Mouse (Mus musculus) G1E (cell line): ENCODE data around the gene Rasa3. TPM values are rescaled to one million over a fixed set of nuclear protein-coding genes. Genes with fewer than 3 reads are reported as not detected.

Source experiments
- ATAC-seq: 2 replicates; pipeline ENCODE4 v1.8.0; 2016; ENCODE audit warnings: mild to moderate bottlenecking; ENCODE audit not compliant: insufficient number of reproducible peaks, poor library complexity, low FRiP score, severe bottlenecking; ENCODE audit errors: extremely low read depth
- DNase-seq: peaks from one replicate; pipeline ENCODE4 v3.0.0; 2012; ENCODE audit warnings: low spot score
- H3K27me3 ChIP-seq: 2 replicates; pipeline ENCODE4 v1.6.1; 2012; ENCODE audit warnings: mild to moderate bottlenecking, low read length, inconsistent platforms; ENCODE audit not compliant: insufficient read depth
- H3K36me3 ChIP-seq: replicated peaks from 2 replicates; pipeline ENCODE3; 2012; ENCODE audit warnings: mild to moderate bottlenecking, inconsistent platforms
- H3K4me1 ChIP-seq: 2 replicates; pipeline ENCODE4 v1.6.1; 2012; ENCODE audit warnings: low read depth, low read length, inconsistent platforms, mixed read lengths; ENCODE audit not compliant: insufficient read depth
- H3K4me3 ChIP-seq: 2 replicates; pipeline ENCODE4 v1.5.1; 2012; ENCODE audit warnings: low read depth, mild to moderate bottlenecking, inconsistent platforms, low read length, moderate library complexity, mixed read lengths
- H3K9me3 ChIP-seq: replicated peaks from 2 replicates; pipeline ENCODE4 v1.6.1; 2012; ENCODE audit warnings: inconsistent platforms
- CTCF ChIP-seq: IDR thresholded peaks from 2 replicates; pipeline ENCODE4 v1.5.1; 2012; ENCODE audit warnings: low read depth, low read length, inconsistent platforms, mixed read lengths
- GATA1 ChIP-seq: IDR thresholded peaks from 2 replicates; pipeline ENCODE4 v1.6.1; 2012; ENCODE audit warnings: borderline replicate concordance, low read length, inconsistent platforms, mixed read lengths
- GATA2 ChIP-seq: IDR thresholded peaks from 2 replicates; pipeline ENCODE4 v1.6.1; 2012; ENCODE audit warnings: low read depth, low read length, inconsistent platforms, borderline replicate concordance
- POLR2AphosphoS5 ChIP-seq: IDR thresholded peaks from 2 replicates; pipeline ENCODE4 v1.6.1; 2012; ENCODE audit warnings: low read depth, low read length, inconsistent platforms; ENCODE audit not compliant: insufficient replicate concordance
- TAL1 ChIP-seq: conservative IDR thresholded peaks from 2 replicates; pipeline ENCODE4 v1.6.1; 2012; ENCODE audit warnings: low read depth, low read length, inconsistent platforms, mixed read lengths
- polyA plus RNA-seq: library from polyadenylated mRNA; stranded (reverse); fragments of >175 nt; gene quantifications from 2 replicates; pipeline ENCODE4 v1.2.3, GENCODE M21; 2012
- total RNA-seq, 2 experiments: library from RNA; stranded (forward) in 1 of 2; stranded (reverse) in 1 of 2; fragments of 200-1000 nt in 1 of 2; fragments of >200 nt in 1 of 2; fragmentation: Nextera tagmentation in 1 of 2; gene quantifications; 2 replicates each; pipeline ENCODE4 v1.2.3; 2014 to 2017

Gene Rasa3
- total and polyA plus RNA-seq, 3 experiments, result 0.02 to 0.11 TPM; not detected in 1

DNA sequence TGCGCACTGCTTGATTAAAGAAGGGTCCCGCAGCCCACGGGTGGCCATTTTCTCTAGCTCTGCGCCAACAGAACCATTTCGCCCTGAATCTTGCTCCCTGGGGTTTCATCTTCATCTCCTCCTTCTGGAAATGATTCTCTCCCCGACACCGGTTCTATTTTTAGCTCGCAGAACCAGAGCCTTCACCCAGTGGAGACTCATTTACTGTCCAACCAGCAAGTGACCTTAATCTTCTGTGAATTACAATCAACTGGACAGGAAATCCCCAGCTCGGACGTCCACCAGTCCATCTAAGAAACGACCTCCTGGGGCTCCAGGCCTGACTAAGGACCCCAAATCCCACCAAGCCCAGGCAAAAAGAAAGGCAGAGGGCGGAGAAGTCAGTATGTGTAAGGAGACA lies 19.9 kb downstream of the Rasa3 start:
- ATAC-seq, result no peak

GRCm38 (mm10) chr8:13655033-13655351 lies 22.4 kb downstream of the Rasa3 start:
- Histone ChIP-seq H3K4me1 (no peaks in the 10 kb centered on the region), H3K9me3 (no peaks in the 10 kb centered on the region), H3K27me3 (no peaks in the 10 kb centered on the region), H3K4me3 (no peak overlapping the region), H3K36me3 (no peaks in the 10 kb centered on the region)
- TF ChIP-seq TAL1, result no peak
- no peak for TF ChIP-seq CTCF
- no peak for DNase-seq
- no peak for ATAC-seq

More for the DNA sequence above, 19.9 kb downstream of the Rasa3 start:
- H3K4me1 ChIP-seq, result no peaks in the 10 kb centered on the region
- no peak for DNase-seq
- no peaks in the 10 kb centered on the region for H3K9me3 ChIP-seq
- H3K4me3 ChIP-seq, result no peak overlapping the region
- H3K27me3 ChIP-seq, result no peaks in the 10 kb centered on the region
- TF ChIP-seq TAL1, result no peak
- no peak for TF ChIP-seq GATA2
- no peak for TF ChIP-seq GATA1
- TF ChIP-seq CTCF, result no peak
- TF ChIP-seq POLR2AphosphoS5, result no peak
- no peaks in the 10 kb centered on the region for H3K36me3 ChIP-seq

- no peak for TF ChIP-seq CTCF
- TF ChIP-seq TAL1, result no peak
- TF ChIP-seq GATA1, result no peak
- TF ChIP-seq POLR2AphosphoS5, result no peak
- H3K4me3 ChIP-seq, result no peak overlapping the region
- no peaks in the 10 kb centered on the region for H3K27me3 ChIP-seq
- no peaks in the 10 kb centered on the region for H3K9me3 ChIP-seq
- DNase-seq, result no peak
- H3K4me1 ChIP-seq, result no peaks in the 10 kb centered on the region
- H3K36me3 ChIP-seq, result no peaks in the 10 kb centered on the region
- no peak for ATAC-seq
Measured at GRCm38 (mm10) chr8:13654350-13655032, 22.9 kb downstream of the Rasa3 start.

GRCm38 (mm10) chr8:13650541-13651191 lies 26.7 kb downstream of the Rasa3 start:
- H3K9me3 ChIP-seq, result no peaks in the 10 kb centered on the region
- no peak overlapping the region for H3K4me3 ChIP-seq
- H3K27me3 ChIP-seq, result peaks cover 4% of the 10 kb centered on the region
- ATAC-seq (no peak), DNase-seq (no peak)
- H3K36me3 ChIP-seq, result no peaks in the 10 kb centered on the region
- TF ChIP-seq GATA2, result no peak
- no peak for TF ChIP-seq TAL1
- TF ChIP-seq CTCF, result no peak
- no peak for TF ChIP-seq GATA1
- no peak for TF ChIP-seq POLR2AphosphoS5
- H3K4me1 ChIP-seq, result no peaks in the 10 kb centered on the region

- H3K36me3 ChIP-seq, result no peaks in the 10 kb centered on the region
- ATAC-seq, result no peak
Measured at GRCm38 (mm10) chr8:13649154-13649515, 28.3 kb downstream of the Rasa3 start.

DNA sequence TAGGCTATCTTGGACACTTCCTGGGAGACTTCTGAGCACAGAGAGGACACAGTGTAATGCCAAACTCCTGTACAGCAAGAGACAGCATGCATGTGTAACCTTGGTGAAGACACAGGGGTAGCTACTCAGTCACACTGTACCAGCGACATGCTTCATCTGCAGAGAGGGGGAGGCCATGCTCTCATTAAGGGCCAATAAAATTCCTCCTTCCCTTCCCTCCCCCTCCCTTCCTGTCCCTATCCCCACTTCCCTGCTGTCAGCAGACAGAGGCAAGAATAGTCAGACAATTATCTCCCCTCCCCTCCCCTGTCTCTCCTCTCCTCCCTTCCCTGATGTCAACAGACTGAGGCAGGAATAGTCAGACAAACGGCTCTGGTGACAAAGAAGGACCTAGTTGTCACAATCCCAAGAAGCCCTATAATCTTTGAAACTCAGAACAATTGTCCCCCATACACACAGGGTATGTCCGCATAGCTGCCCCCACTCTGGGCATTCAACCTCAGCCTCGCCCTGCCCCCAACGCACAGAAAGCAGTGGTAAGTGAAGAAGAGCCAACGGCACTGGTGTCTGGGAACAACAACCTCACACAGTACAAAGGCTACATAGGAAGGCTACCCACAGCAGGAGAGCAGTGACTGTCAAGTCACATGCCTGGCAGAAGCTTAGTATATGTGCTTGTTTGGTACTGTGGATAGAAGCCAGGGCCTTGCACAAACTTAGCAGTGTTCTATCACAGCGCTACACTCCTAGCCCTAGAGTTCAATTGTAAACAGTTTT lies 28.8 kb downstream of the Rasa3 start:
- Histone ChIP-seq H3K9me3 (no peaks in the 10 kb centered on the region), H3K4me1 (no peaks in the 10 kb centered on the region), H3K4me3 (no peak overlapping the region), H3K27me3 (peaks cover 4% of the 10 kb centered on the region), H3K36me3 (no peaks in the 10 kb centered on the region)
- ATAC-seq (no peak), DNase-seq (no peak)
- no peak for TF ChIP-seq CTCF
- no peak for TF ChIP-seq TAL1
- TF ChIP-seq GATA1, result no peak
- TF ChIP-seq GATA2, result no peak
- no peak for TF ChIP-seq POLR2AphosphoS5

More at GRCm38 (mm10) chr8:13649154-13649515, 28.3 kb downstream of the Rasa3 start:
- Histone ChIP-seq H3K27me3 (peaks cover 4% of the 10 kb centered on the region), H3K4me3 (no peak overlapping the region), H3K9me3 (no peaks in the 10 kb centered on the region), H3K4me1 (no peaks in the 10 kb centered on the region)
- DNase-seq, result no peak
- TF ChIP-seq GATA2, result no peak
- no peak for TF ChIP-seq POLR2AphosphoS5
- TF ChIP-seq TAL1, result no peak
- no peak for TF ChIP-seq CTCF
- no peak for TF ChIP-seq GATA1
